Mouse (Mus musculus) telencephalon, adult 2 months (tissue): ENCODE measurements at regions not wholly inside any gene's neighbourhood (a gene's known extent, or its start where the extent isn't known, plus 50 kb on each side); places are given as distances from the start of the nearest gene placed in this dataset.

ENCODE experiments used
- DNase-seq: peaks from one replicate; pipeline ENCODE4 v3.0.0-alpha.2; 2011; ENCODE audit warnings: low read depth, low spot score

DNA sequence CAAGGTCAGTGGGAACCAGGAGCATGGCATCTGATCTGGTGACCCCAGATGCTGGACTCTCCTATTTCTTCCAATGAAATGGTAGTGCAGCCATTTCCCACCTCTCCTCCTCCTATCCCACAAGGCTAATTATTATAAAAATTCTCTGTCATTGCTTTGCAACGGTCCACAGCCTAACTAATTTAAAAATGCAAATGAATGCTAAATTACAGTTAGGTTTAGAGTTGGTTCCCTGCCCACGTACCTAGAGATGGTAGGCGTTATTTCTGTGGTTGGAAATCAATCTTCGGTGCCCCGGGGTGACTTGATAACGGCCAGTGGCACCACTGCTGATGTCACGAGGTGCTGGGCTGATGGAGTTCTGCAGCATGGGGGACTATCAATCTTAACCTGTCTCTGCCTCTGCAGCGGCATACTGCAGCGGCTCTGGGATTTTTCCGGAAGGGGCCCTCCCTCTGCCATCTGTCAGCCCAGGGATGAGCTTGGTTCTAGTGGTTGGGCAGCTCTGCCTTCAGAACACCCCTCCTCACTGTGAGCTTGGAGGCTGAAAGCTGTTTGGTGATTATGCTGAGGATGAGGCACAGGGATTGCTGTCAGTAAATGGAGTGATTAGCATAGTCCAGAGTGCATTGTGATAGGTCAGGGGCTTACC lies 66.5 kb downstream of the Nmur2 start:
- peak; percentile 24 for DNase-seq

DNA sequence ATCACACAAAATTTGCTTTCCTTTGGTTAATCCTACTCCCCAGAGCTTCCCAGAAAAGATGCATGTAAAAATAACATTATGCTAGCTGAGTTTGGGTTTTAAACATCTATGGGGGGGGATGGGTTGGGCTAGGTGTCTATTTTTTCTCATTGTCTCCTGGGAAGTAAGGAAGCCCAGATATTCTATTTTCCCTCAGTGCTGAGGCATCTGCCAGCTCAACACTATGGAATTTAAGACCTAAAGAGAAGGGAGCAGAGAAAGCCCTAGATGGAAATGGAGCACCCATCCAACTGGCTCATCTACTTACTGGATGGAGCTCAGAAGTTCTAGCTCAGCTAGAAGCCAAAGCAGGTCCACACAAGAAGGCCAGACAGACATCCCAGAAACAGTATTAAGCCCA lies 74.2 kb downstream of the Nmur2 start:
- DNase-seq = peak; percentile 6

DNA sequence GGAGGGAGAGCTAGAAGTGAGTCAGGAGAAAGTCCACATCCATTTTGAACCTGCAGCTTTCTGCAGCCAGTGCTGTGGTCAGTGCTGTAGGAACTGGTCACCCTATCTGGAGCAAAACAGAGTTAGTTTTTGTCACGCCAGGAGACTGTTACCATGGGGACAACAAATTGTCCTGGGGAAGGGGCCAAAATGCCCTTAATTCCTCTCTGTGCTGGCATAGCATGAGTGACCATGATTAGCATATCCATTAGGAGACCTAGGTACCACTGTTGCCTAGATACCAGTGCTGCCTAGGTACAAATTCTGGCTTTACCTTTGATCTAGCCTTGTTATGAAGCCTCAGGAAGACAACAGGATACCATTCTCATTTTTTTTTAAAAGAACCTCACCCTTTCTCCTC lies 82.4 kb downstream of the Nmur2 start:
- no peak for DNase-seq

DNA sequence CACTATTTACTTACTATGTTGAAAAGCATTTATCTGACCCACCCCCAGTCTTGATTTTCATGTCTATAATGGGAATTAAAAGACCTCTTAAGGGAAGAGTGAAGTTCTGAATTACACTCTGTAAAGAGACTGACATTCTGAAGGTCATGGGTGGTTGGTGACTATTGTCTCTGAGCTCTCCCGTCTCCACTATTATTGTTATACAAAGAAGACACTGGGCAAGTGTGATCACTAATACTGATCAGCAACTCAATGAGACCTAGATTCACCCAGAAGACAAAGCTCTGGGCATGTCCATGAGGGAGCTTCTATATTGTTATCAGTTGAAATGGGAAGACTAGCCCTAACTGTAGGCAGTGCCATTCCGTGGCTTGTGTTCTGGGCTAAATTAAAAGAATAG lies 83.5 kb downstream of the Nmur2 start:
- DNase-seq = no peak

DNA sequence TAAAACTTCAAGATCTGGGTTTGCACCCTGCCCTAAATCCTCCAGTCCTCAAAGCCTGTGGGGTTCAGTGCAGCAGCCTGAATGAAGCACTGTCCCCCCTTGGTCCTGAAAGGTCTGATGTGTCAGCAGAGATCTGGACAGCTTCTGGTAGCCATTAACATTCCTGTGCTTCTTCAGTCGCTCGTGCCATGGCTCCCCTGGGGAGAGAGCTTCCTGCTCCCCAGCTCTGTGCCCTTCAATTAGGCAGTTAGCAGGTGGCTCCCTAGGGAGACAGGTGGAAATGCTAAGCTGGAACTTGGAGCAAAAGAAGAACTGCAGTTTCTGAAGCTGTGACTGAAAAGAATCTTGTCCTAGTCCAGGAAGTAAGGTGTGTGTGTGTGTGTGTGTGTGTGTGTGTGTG lies 87.1 kb downstream of the Nmur2 start:
- DNase-seq = no peak

DNA sequence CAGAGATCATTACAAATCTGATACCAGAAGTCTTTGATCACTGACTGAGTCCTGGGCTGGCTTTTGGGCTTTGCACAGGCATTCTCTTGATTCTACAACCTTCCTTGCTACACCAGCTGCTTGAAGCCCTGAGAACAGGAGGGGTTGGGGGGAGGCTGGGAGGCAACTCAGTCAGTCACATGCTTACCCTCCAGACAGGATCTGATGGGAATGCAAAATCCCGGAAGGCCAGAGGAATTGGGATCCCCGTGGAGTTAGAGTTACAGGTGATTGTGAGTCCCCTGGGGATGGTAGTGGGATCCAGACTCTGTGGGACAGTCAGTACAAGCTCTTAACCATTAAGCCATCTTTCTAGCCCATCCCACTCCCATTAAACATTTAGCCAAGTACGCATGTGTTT lies 91.2 kb downstream of the Nmur2 start:
- DNase-seq = no peak

DNA sequence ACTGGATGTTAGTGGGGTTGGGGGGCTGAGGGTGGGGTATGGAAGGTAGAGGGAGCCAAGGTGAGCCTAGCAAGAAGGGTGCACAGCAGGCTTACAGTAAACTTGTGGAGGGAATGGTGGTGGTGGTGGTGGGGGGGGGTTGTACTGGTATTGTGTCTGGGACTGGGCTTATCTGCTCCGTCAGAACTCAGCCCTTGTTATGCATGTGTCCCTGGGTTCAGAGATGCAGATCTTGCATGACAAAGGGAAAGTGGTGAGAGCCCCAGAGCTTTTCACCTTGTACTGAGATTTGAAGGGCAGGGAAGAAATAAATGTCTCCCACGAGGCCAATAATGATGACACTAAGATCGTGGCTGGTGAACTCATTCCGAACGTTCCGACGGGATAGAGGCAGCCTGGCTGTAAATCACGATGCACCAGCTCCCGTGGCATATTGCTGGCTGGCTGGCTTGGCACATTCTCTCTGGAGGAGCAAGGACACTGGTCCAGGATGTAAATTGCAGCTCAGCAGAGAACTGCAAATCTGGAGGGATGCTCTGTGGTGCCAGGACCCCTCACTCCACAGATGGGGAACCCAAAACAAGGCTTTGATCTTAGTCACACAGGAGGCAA lies 94.1 kb downstream of the Nmur2 start:
- no peak for DNase-seq

DNA sequence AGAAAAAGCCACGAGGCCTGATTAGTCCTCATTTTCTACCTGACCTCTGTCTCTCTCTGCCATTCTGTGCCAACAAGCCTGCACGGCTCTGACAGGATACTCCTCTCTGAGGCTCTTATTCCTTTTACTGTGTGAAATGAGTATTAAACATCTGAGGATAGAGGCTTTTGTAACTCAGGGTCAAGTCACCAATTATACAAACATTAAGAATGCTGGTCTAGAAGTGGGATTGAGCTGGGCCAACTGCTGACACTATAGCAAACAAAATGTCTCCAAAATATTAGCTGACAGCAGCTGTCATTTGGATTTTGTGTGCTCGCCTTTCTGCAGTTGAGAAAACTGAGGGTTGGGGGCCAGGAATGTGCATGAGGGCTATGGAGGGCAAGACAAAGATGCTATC lies 94.8 kb downstream of the Nmur2 start:
- no peak for DNase-seq

DNA sequence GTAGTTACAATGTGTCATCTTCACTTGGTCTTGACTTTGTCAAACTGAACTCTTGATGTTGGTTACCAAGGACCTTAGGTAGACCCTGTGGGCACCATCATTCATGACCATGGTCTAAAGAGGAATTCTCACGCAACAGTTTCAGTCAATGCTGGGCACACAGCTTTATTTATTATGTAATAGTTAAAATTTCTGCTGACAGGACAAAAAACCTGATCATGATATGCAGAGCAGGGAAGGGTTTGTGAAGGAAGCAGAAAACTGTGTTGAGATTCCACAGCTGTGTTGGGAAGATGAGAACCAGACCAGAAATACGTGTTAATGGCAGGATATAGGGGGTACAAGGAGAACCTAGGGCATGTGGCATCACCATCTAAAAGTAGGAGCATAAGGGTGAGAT lies 100.8 kb downstream of the Nmur2 start:
- DNase-seq = no peak

DNA sequence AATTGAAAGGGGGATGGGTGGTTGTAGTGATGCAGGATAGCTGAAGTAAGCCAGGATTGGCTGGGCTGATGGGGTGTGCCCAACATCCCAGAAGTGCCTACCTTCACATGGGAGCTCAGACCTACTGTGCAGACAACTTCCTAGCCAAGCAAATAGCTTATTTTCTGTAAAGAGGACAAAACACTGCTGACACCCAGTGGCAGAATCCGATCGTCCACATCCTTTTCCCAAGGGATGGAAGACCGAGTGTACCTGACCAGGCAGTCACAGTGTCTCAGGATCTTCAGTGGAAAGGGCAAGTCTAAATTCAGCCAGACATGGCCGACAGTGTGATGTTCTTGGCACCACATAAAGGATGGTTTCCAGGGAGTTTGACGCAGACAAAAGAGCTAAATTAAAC lies 114.4 kb downstream of the Nmur2 start:
- peak; percentile 9 for DNase-seq

DNA sequence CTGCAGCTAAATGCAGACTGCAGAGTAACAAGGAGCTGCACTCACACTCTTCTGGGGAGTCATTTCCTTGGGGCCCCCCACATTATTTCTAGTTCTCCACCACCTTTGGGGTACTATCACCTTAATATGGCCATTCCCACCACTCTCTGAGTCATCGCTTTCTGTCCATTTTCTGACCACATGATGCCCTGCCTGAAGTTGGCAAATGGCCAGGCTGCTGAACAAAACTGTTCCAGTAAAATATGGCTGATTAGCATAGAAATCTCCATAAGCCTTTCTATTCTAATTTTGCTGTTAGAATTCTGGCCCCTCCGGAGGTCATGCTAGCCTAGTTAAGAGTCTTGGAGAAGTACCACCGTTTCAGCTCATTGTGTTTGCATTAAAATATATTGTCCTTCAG lies 121.7 kb downstream of the Nmur2 start:
- no peak for DNase-seq

DNA sequence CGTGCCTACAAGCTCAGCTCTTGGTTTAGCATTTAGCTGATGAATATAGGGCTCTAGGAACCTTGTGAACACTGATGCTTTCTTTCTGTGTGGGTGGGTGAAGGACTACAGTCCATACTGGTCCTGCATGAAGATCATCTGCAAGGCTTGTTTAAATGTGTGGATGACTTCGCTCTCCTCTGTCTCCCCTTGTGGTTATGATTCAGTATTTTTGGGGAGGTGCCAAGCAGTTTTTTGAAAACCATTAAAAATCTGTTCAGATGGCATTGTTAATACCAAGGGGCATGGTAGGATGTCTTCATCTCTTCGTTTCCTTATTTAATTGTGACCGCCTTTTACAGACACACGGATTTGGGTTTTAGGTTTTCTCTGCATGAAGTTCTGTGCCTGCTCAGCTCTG lies 122.4 kb downstream of the Nmur2 start:
- no peak for DNase-seq

DNA sequence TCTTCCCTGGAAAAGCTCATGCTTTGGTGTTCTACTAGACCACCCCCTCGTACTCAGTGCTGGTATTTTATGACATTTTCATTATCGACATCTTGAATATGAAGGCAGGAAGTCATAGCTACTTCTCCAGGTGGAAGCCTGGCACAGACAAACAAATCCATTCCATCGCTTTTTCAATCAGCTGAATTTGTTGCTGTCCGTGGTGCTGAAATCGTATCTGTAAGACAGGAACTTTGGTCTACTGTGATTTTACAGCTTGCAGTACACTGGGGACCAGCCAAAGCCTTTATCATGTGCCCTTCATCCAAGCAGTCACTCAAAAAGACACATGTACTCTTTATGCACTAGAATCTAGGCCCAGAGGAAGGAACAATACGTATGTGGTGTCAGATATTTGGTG lies 143.3 kb downstream of the Nmur2 start:
- DNase-seq = no peak

DNA sequence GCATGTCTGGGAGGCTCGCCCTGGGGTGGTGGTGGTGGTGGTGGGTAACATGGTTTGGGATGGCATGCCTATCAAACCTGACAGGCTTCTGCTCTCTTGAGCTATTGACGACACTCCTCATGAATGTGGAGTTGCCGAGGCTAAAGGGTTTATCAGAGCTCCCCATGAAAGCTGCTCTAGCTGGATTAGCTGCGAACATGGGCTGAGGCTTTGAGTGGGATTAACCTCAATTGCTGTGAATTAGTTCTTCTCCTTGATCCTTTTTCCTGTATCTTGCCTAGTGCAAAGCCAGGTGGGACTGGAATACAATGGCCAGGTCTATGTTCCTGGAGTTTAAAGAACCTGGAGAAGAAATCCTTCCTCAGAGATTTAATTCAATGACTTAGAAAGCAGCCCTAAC lies 150.6 kb downstream of the Nmur2 start:
- DNase-seq = no peak

DNA sequence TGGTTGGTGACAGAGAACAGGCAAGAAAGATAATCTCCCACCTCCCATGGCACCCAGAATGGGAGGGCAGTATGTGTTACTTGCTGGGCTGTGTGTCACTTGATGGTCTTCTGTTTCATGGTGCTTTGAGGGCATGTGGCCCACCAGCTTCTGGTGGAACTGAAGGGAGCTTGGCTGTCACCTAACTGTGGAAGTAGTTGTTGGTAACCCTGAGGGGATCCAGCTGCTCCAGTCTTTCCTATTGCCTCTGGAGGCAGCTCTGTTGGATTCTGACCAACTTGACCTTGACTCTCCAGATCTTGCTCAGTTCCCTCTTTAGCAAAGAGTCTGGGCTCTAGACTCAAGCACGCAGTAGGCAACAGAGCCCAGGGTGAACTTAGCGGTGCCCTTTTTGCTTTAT lies 162.2 kb downstream of the Nmur2 start:
- DNase-seq = no peak

DNA sequence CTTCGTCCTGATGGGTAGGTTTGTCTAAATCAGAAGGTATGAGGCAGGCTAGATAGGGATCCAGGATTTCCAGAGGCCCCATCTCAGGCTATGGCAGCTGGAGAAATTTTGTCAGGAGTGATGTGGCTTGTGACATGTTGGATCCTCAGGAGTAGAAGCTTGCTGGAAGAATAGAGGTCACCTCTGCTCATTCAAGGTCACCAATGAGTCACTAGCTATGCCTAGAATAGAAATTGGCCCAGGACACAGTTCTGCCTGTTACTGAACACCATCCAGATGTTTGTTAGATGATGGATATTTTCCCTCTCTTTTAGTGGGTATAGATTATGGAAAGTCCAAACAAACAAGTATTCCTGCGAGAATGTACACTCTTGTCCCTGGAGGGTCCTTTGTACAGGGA lies 173.7 kb downstream of the Nmur2 start:
- DNase-seq = no peak

DNA sequence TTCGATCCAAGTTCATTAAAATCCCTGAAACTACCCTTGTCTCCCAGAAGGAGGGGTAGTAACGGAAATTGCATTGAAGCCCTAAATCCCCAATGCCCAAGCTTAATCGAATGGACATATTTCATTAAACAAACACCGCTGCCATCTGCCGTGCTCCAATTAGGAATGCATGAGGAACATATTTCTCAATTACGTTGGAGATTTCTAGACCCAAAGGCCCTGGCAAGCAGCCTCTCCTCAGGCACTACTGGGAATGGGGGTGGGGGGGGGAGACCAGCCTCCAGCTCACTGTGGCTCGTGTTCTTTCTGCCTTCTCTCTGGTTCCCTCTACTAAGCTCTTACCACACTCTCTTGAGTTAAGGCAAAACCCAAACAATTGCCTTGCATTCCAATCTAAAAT lies 181.6 kb downstream of the Nmur2 start:
- no peak for DNase-seq

DNA sequence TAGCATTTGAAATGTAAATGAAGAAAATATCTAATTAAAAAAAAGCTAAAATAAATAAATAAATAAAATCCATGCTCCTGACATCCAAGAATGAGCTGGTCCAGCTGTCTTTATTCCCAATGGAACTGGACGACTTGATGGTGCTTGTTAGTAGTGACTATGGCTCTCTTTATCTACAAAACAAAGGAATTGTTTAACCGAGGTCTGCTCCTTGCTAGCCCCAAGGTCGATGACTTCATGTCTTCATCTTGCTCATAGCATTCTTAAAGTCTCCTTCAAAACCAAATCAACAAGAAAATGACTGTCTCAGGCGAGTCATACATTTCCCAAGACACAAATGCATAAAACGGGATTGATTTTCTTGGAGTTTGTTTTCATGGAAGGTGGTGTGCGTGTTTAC lies 212.5 kb upstream of the Glra1 start:
- no peak for DNase-seq

DNA sequence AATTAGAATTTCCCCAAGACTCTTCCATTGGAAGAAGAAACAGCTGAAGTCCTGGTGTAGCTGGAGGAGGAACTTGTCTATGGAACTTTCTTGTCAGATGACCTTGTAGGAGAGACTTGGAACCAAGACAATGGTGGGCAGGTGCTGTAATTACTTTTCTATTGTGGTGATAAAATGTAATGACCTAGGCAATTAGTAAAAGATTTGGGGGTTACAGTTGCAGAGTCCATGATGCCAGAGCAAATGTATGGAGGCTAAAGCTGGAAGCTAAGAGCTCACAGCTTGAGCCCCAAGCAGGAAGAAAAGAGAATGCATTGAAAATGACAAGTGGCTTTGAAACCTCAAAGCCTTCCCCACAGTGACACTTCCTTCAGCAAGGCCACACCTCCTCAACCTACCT lies 208.6 kb upstream of the Glra1 start:
- no peak for DNase-seq

DNA sequence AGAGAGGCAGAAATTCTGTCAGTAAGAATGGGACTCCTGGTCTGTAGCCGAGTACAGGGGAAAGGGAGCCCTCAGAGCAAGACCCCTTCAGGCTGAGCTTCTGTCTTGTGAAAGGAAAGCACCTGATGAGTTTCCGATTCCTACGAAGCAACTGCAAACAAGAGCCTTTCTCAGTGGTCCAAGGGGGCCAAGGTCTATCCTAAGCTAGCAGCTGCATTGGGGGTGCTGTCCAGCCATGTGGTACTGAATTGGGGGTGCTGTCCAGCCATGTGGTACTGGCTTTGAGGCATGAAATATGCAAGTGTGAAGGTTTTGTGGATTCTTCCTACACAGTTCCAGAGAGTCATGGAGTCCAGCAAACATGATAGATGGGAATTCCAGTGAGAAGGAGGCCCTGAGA lies 202.7 kb upstream of the Glra1 start:
- DNase-seq = no peak

DNA sequence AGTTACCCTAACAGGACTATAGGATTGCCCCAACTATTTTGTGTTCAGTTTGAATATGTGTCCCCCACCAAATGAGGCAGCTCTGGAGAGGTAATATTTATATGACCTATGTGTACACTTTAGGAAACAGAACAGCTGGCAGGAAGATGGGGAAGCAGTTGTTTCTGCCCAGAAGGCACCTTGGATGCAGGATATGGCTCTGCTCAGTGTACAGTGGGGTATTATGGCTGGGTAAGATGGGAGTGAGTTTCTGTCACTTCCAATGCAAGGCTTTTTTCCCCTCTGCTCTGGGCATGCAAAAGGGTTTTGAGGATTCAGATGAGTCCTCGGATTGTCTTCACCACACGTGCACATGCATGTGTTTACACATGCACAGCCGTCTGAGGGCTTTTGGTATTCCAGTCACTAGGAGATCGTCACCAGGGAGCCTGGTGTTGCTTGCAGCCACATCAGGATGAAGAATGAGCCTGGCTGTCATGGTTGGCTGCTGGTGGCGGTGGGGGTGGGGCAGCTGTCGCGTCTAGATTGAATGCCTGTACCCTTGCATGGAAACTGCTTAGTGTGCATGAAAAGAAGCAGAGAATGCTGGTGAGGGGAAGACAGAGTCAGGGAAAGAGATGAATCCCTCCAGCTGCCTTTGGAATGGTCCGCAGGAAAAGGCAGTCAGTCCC lies 183.3 kb upstream of the Glra1 start:
- DNase-seq = no peak

DNA sequence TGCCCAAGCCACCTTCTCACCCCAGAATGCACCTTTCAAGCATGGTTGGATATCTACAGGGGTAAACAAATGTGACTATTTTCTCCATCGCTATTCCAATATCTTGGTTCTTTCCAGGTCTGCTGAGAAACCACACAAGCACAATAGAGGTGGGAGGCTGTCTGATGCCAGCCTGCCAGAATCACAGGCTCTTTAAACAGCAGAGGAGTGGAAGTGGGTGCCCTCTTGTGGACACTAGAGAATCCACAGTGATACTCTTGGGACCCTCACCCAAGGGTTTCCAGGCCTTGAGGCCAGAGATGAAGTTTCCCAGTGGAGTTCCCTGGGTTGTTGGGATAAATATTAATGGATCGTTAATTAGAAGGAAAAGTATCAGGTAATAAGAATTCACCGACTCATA lies 181.6 kb upstream of the Glra1 start:
- no peak for DNase-seq

DNA sequence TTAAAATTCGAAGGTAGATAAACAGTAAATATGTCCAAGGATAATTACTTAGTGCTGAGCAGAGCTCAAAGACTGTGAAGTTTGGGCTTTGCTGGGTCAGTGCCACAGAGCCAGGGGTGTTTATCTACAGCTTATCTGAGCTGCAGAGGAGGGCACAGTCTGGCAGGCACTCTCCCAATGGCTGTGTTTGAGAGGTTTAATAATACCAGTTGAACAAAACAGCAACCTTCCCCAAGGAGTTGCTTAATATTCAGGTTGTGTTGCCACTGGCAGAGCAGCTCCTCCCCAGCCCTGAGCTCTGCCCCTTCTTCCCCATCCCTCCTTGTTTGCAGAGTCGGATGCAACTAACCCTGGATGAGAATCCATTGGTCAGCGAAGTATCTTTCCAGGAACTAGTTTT lies 173.0 kb upstream of the Glra1 start:
- no peak for DNase-seq

DNA sequence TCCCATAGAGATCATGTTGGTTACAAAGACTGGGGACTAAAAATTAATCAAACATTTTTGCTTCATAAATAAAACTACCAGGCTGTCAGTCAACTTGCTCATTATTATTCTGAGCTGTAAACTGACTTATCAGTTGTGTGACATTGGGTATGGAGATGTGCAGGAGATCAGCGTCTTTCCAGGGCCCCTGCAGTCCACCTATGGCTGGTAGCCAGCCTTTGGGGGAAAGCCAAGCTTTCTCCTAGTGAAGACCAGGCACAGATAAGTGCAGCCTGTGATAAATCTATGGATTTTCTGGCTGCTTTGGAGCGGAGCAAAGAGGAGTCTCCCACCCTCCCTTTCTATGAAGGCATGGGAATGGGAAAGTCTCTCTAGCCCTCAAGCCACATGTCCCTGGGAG lies 172.0 kb upstream of the Glra1 start:
- DNase-seq = no peak
